Mouse (Mus musculus) mouse embryonic stem cell (cell line): ENCODE measurements at regions not wholly inside any gene's neighbourhood (a gene's known extent, or its start where the extent isn't known, plus 50 kb on each side); places are given as distances from the start of the nearest gene placed in this dataset.
"Not testable (repeated sequence)": the region's sequence is repeated elsewhere in the genome, so short reads cannot be mapped to it uniquely, and the experiment has no call there.

ENCODE experiments used
- in situ Hi-C, 2 experiments: fragments of 300-500 bp; cut with MboI; formaldehyde crosslinking; loops; 1 replicate in 1 of 2; 3 replicates in 1 of 2; pipeline ENCODE4 v1.14.3; 2019 to 2020; ENCODE audit warnings: low sequenced_read_pairs in 2 of 2, low pct_unique_long_range_greater_than_20kb in 1 of 2, mixed read lengths in 1 of 2; ENCODE audit not compliant: unreplicated experiment in 1 of 2

DNA sequence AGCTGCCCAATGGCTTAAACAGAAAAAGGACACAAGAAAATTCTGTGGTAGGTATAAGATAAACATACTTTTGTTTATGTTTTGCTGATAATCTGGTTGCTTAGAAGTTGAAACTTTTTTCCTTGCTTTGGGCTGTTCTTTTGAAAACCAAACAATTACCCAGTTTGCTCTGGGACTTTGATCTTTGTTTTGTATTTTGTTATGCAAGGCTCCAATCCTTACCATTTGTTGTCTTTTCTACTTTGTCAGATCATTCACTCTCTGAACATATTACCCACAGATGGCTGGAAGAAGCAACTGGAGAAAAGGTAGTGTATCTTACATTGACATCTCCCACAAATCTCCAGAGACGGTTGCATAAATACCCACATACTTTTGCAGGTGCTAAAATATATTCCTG lies 203.1 kb upstream of the Zfp960 start:
- in situ Hi-C loops: no loop called here

DNA sequence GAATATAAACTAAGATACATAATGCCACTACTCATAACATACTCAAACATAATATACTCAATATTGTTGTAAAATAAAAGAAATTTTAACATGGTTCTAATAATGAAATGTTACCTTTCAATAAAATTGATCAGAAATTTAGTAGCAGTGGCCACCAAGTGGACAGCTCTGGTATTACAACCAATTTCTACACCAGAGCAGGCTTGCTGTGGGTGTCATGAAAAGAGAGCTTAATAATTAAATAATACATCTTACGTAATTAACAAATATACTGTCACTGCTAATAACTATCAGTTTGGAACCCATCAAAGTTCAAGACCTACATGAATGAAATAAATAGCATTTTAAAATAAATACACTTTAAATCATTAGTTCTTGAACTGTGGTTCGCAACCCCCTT lies 163.1 kb upstream of the Zfp960 start:
- in situ Hi-C loops: loop anchor here (25.0 kb wide), 2 partner anchors 438 to 1088 kb away; no protein-coding TSS in a partner anchor

DNA sequence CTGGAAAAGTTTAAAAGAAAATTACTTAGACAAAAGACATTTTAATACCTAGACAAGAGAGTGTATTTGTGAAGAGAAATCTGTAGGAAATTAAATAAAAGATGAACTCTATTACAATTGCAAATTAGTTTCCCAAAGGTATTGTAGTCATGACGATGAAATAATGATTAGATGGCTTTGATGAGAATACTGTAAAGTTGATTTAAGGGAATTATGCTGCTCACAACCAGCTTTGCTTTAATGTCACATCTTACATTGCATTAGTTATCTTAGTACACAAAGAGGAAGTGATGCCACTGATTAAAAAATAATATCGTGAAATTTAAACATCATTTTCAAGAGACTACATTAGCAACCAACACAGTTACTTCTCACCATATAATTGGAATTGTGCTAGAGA lies 145.7 kb upstream of the Zfp960 start:
- in situ Hi-C loops: loop anchor here (25.0 kb wide), 2 partner anchors 456 to 1106 kb away; no protein-coding TSS in a partner anchor

DNA sequence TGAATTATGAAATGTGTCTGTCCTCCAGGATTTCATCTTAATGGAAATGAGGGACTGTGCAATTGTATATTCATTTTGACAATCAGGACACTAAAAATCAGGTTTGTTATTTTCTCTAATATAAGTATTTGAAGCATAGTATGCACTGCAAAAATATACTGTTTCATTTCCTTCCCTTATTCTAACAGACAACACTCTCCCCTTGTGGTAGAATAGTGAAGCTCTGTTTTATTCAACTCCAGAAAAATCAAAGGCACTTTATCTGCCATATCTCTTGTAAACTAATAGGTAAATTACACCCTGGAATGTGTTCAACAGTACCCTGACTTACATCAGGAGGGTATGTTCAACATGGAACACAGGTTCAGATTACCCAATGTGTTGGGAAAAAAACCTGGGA lies 137.7 kb upstream of the Zfp960 start:
- in situ Hi-C loops: no loop called here

DNA sequence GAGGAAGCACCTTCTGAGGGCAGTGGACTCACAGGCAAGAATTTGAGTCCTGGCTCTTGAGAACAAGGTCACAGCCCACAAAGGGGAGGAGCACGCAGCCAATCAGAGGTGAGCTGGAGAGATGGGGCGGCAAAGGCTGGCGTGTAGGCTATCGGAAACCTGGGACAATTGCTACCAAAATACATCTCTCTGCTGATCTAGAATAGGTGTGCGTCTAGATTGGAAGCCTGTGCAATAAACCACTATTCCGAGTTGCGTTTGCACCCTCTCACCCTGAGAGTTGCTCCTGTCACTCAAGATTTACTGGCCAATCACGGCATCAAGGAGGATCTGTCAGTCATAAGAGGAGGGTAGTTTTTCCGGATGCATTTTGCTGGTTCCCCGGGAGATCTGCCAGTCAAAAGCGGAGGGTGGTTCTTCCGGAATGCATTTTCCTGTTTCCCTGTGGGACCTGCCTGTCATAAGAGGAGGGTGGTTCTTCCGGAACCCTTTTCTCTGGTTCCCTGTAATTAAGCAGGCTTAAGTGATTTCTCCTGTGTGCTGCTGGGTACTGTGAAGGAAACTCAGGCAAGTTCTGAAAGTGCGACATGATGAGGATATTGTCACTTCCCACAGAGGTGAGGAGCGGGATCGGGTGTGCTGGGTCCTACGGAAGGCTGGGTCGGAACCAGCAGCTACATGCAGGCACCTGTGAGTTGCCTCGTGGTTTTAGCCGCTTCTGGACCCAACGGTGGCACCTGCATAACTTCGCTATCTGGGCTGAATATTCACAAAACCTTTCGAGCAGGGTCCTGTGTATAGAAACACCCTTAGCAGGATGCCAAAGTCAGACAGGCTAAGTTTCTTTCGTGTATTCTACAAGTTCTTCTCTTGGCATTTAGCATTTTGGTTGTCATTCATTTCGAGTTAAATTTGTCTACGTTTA lies 112.6 kb upstream of the Zfp960 start:
- in situ Hi-C loops: not testable (repeated sequence)

DNA sequence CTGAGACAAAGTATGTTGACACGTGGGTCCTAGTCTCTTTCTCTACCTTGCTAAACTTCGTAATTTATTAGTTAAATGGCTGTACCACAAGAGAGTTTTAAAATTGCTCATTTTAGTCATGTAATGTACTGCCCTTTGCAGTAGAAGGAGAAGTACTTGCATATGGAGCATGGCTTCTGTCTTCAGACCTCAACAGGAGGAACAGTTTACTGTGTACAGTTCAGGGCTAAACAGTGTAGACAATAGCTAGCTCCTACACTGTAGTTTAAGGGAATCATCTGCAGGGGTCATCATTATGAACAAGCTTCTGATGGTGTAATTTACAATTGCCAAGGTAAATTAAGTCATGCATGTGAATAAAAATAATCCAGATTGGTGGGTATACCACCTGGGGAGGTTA lies 111.8 kb upstream of the Zfp960 start:
- in situ Hi-C loops: not testable (repeated sequence)

DNA sequence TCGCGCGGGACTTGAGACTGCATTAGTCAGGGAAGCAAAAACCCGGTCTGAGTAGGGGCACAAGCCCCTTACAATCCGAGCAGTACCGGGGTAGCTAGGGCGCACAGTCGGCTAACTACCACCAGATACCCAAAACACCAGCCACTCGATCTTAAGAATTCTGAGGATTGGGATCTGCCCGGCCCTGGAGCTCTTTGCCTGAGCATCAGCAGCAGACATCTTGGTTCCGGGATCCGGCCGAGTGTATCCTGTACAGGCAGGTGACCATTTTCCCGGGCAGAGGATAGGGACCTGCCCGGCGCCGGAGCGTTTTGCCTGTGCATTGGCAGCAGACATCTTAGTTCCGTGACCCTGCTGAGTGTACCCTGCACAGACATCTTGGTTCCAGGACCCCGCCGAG lies 66.7 kb upstream of the Zfp960 start:
- in situ Hi-C loops: not testable (repeated sequence)

DNA sequence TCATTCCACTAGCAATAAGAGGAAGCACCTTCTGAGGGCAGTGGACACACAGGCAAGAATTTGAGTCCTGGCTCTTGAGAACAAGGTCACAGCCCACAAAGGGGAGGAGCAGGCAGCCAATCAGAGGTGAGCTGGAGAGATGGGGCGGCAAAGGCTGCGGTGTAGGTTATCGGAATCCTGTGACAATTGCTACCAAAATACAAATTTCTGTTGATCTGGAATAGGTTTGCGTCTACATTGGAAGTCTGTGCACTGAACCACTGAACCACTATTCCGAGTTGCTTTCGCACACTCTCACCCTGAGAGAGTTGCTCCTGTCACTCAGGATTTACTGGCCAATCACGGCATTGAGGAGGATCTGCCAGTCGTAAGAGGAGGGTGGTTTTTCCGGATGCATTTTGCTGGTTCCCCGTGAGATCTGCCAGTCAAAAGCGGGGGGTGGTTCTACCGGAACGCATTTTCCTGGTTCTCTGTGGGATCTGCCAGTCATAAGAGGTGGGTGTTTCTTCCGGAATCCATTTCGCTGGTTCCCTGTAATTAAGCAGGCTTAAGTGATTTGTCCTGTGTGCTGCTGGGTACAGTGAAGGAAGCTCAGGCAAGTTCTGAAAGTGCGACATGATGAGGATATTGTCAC lies 59.2 kb upstream of the Zfp960 start:
- in situ Hi-C loops: not testable (repeated sequence)

DNA sequence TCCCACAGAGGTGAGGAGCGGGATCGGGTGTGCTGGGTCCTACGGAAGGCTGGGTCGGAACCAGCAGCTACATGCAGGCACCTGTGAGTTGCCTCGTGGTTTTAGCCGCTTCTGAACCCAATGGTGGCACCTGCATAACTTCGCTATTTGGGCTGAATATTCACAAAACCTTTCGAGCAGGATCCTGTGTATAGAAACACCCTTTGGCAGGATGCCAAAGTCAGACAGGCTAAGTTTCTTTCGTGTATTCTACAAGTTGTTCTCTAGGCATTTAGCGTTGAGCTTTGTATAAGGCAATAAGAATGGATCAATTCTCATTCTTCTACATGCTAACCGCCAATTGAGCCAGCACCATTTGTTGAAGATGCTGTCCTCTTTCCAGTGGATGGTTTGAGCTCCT lies 58.6 kb upstream of the Zfp960 start:
- in situ Hi-C loops: not testable (repeated sequence)
